Mouse (Mus musculus): Measurements from ENCODE around the gene Lgmn. TPM values are rescaled to one million over a fixed set of nuclear protein-coding genes. Genes with fewer than 3 reads are reported as not detected.
A peak's percentile ranks its signal among the peaks of the same experiment; 100 is the strongest.

Gene Lgmn
- polyA plus RNA-seq, 1 experiment from 2014 or later, result 112 TPM

DNA sequence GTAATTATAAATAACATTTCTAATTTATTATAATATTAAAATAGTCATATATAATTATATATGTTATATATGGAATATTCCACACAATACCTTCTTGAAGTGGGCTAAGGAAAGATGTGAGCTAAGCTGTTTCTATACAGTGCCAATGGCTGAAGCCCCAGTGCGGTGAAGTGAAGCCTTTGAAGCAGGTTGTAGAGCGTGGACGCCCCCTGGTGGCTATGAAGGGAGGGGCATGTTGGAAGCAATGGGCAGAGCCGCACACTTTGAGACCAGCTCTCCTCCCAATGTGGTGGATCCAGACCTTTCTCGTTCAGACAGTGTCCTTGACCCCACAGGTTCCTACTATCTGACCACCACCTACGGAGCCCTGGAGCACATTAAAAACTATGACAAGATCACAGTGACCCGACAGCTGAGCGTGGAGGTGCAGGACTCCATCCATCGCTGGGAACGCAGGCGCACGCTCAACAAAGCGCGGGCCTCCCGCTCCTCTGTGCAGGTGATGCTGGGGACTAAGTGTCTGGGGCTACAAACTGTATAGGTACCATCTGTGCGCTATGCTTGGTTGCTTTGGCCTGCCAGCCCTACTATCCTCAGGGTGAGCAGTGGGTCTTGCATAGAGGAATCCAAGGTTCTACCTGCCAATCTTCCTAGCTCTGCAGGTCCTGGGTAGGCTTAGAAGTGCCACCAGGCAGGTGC is 52.2 kb downstream of the Lgmn start:
- H3K4me1 ChIP-seq (replicated peaks; ENCODE audit: control insufficient read depth, insufficient read depth, low read length), result no peaks in the 10 kb centered on the region
- H3K27me3 ChIP-seq (ENCODE audit: control insufficient read depth, insufficient read depth, low read length), result 0 out of 2 replicates have a peak, but pooled peaks cover 5% of the 10 kb centered on the region
- H3K4me2 ChIP-seq (replicated peaks), result no peak overlapping the region
- ATAC-seq (ENCODE audit: low FRiP score) (peak; percentile 82), DNase-seq (ENCODE audit: low spot score) (peak; percentile 91)
- no peak overlapping the region for H3K4me3 ChIP-seq (replicated peaks; ENCODE audit: low read length)
- no peaks in the 10 kb centered on the region for H3K36me3 ChIP-seq (replicated peaks; ENCODE audit: control insufficient read depth, insufficient read depth)
- H3K9ac ChIP-seq, result no peak overlapping the region
- H3K27ac ChIP-seq, result no peak overlapping the region
- H3K9me3 ChIP-seq (ENCODE audit: control insufficient read depth, low read length), result no peaks in the 10 kb centered on the region
- 54% methylated on average over 16 of the region's 16 CpGs for WGBS

DNA sequence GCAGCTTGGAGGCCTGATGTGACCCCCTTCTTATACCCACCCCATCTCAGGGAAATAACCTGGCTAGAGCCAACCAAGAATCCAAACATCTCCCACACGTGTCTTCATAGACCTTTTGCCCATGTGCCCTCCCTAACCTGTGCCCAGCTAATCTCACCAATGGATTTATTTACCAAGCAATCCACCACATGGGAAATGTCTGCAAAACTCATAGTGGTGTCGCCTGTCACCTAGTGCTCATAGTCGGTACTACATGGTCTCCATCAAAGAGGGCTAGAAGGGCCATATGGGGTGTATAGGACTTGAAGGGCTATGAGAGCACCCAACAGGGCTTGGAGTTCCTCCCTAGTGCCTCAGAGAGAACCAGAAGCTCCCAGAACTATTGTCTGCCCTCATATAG is 54.8 kb downstream of the Lgmn start:
- Histone ChIP-seq H3K4me1 (replicated peaks; ENCODE audit: control insufficient read depth, insufficient read depth, low read length) (no peaks in the 10 kb centered on the region), H3K9ac (no peak overlapping the region), H3K36me3 (replicated peaks; ENCODE audit: control insufficient read depth, insufficient read depth) (no peaks in the 10 kb centered on the region), H3K4me3 (replicated peaks; ENCODE audit: low read length) (no peak overlapping the region), H3K9me3 (ENCODE audit: control insufficient read depth, low read length) (no peaks in the 10 kb centered on the region), H3K27ac (no peak overlapping the region), H3K27me3 (ENCODE audit: control insufficient read depth, insufficient read depth, low read length) (0 out of 2 replicates have a peak, but pooled peaks cover 5% of the 10 kb centered on the region), H3K4me2 (replicated peaks) (no peak overlapping the region)
- WGBS, result 29% methylated on average over 3 of the region's 3 CpGs
- peak; percentile 56; the same call in 1 of the 2 replicates for ATAC-seq (ENCODE audit: low FRiP score)
- DNase-seq (ENCODE audit: low spot score), result peak; percentile 75

DNA sequence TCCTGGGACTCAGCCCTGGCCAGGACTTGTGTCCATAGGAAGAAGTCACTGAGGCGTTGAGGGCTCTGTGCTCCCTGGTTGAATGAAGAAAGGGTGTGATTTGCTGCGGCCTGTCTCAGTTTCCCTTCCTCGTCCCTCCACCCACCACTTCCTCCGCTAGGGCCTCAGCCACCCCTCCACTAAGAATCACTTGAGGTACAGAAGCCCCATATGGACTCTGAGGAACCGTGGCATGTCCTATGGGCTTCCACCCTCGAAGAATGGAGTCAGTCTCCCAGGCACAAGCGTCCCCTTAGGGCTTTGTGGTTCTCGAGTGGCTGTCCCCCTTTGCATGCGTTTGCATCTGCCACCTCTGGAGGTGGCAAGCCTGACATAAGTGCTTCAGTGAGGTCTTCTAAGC is 56.3 kb downstream of the Lgmn start:
- Histone ChIP-seq H3K4me3 (replicated peaks; ENCODE audit: low read length) (no peak overlapping the region), H3K36me3 (replicated peaks; ENCODE audit: control insufficient read depth, insufficient read depth) (no peaks in the 10 kb centered on the region), H3K4me2 (replicated peaks) (no peak overlapping the region), H3K27ac (no peak overlapping the region), H3K27me3 (ENCODE audit: control insufficient read depth, insufficient read depth, low read length) (no peaks in the 10 kb centered on the region), H3K4me1 (replicated peaks; ENCODE audit: control insufficient read depth, insufficient read depth, low read length) (no peaks in the 10 kb centered on the region), H3K9ac (no peak overlapping the region), H3K9me3 (ENCODE audit: control insufficient read depth, low read length) (no peaks in the 10 kb centered on the region)
- ATAC-seq (ENCODE audit: low FRiP score) (no peak), DNase-seq (ENCODE audit: low spot score) (no peak)
- WGBS, result 88% methylated on average over 9 of the region's 9 CpGs

DNA sequence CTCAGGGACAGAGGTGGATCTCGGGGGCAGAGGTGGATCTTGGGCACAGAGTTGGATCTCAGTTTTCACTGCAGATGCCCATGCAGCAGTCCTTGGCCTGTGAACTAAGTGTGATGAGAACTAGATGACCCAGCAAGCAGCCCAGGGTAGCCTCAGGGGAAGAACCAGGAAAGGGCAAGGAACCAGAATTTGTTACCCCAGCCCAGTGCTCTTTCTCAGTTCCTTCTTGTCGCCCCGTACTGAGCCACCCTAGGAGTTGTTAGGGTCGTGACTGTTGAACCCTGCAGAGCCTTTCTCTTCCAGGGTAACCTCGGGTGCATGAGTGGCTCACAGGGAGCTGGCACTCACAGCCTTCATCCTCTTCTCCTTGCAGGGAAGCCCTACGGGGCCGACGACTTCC is 57.4 kb downstream of the Lgmn start:
- H3K27ac ChIP-seq, result no peak overlapping the region
- H3K9ac ChIP-seq, result no peak overlapping the region
- H3K36me3 ChIP-seq (replicated peaks; ENCODE audit: control insufficient read depth, insufficient read depth), result no peaks in the 10 kb centered on the region
- no peak overlapping the region for H3K4me2 ChIP-seq (replicated peaks)
- 84% methylated on average over 8 of the region's 8 CpGs for WGBS
- no peaks in the 10 kb centered on the region for H3K27me3 ChIP-seq (ENCODE audit: control insufficient read depth, insufficient read depth, low read length)
- H3K4me1 ChIP-seq (replicated peaks; ENCODE audit: control insufficient read depth, insufficient read depth, low read length), result no peaks in the 10 kb centered on the region
- no peak for DNase-seq (ENCODE audit: low spot score)
- ATAC-seq (ENCODE audit: low FRiP score), result no peak
- no peak overlapping the region for H3K4me3 ChIP-seq (replicated peaks; ENCODE audit: low read length)
- no peaks in the 10 kb centered on the region for H3K9me3 ChIP-seq (ENCODE audit: control insufficient read depth, low read length)

DNA sequence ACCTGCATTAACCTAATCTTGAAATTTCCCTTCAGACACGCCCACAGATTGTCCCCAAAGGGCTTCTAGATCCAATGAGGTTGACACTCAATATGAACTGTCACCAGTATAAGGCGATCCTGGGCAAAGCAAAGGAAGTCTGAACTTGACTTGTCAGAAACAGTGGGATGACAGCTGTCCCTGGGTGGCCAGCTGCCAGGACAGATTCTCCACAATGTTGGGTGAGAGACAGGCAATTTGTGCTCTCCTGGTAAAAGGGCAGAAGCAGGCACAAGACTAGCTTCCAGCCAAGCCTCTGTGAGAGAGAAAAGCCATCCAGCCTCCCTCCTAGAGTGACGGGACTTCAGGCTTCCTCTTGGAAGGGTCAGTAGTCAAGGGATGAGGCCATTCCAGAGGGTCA is 67.3 kb downstream of the Lgmn start:
- no peak overlapping the region for H3K4me3 ChIP-seq (replicated peaks; ENCODE audit: low read length)
- DNase-seq (ENCODE audit: low spot score), result no peak
- no peak overlapping the region for H3K4me2 ChIP-seq (replicated peaks)
- H3K4me1 ChIP-seq (replicated peaks; ENCODE audit: control insufficient read depth, insufficient read depth, low read length), result no peaks in the 10 kb centered on the region
- no peak for ATAC-seq (ENCODE audit: low FRiP score)
- 83% methylated on average over 3 of the region's 3 CpGs for WGBS
- no peaks in the 10 kb centered on the region for H3K27me3 ChIP-seq (ENCODE audit: control insufficient read depth, insufficient read depth, low read length)
- H3K9ac ChIP-seq, result no peak overlapping the region
- H3K36me3 ChIP-seq (replicated peaks; ENCODE audit: control insufficient read depth, insufficient read depth), result no peaks in the 10 kb centered on the region
- H3K27ac ChIP-seq, result no peak overlapping the region
- no peaks in the 10 kb centered on the region for H3K9me3 ChIP-seq (ENCODE audit: control insufficient read depth, low read length)

DNA sequence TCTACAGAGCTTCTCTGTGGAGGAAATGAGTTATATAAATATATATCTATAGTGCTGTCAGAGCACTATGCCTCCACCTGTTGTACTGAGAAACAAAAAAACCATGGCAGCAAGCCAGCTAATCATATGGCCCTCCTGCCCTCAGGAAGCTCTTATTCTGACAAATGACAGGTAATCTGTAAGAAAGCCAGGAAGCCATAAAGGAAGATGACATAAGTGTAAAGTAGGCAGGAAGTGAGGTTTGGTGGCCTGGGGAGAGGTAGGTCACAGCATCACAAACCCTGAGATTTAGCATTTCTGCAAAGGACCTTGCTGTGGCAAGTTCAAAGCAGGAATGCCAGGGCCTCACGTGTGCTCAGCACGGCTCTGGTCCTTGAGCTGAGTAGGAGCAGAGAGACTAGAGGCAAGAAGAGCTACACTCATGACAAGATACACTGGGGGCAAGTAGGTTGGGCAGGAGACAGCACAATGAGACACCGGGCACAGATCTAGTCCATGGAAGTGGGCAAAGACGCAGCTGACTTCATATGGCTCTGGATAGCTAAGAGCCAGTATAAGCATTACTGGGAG is 68.6 kb downstream of the Lgmn start:
- DNase-seq (ENCODE audit: low spot score), result no peak
- no peaks in the 10 kb centered on the region for H3K36me3 ChIP-seq (replicated peaks; ENCODE audit: control insufficient read depth, insufficient read depth)
- H3K9ac ChIP-seq, result no peak overlapping the region
- no peaks in the 10 kb centered on the region for H3K27me3 ChIP-seq (ENCODE audit: control insufficient read depth, insufficient read depth, low read length)
- no peak for ATAC-seq (ENCODE audit: low FRiP score)
- H3K4me3 ChIP-seq (replicated peaks; ENCODE audit: low read length), result no peak overlapping the region
- 90% methylated on average over 4 of the region's 4 CpGs for WGBS
- no peaks in the 10 kb centered on the region for H3K9me3 ChIP-seq (ENCODE audit: control insufficient read depth, low read length)
- no peak overlapping the region for H3K4me2 ChIP-seq (replicated peaks)
- no peaks in the 10 kb centered on the region for H3K4me1 ChIP-seq (replicated peaks; ENCODE audit: control insufficient read depth, insufficient read depth, low read length)
- no peak overlapping the region for H3K27ac ChIP-seq

DNA sequence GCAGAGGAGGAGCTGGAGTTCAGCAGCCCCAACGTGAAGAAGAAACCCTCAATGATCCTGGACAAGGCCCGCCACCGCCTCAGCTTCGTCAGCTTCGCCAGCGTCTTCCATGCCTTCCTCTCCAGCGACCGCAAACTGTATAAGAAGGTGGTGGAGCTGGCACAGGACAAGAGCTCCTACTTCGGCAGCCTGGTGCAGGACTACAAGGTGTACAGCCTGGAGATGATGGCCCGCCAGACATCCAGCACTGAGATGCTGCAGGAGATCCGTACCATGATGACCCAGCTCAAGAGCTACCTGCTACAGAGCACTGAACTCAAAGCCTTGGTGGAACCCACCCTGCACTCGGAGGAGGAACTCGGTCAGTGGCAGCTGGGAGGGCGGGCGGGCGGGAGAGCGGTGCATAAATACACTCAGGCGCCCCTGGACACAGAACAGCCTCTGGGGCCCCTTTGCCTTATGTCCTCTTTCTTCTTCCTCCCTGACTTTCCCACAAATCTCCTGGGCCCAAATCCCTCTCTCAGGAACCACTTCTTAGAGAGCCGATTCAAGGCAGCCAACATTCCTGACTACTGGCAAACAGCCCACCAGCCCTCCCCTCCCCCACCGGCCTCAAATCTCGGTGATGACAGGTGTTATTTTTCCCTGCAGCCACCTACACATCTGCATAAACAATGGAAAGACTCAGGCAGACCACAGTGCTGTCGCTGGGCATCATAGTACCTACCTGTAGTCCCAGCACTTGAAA is 70.0 kb downstream of the Lgmn start:
- no peaks in the 10 kb centered on the region for H3K4me1 ChIP-seq (replicated peaks; ENCODE audit: control insufficient read depth, insufficient read depth, low read length)
- H3K27me3 ChIP-seq (ENCODE audit: control insufficient read depth, insufficient read depth, low read length), result no peaks in the 10 kb centered on the region
- H3K9ac ChIP-seq, result no peak overlapping the region
- DNase-seq (ENCODE audit: low spot score), result no peak
- 81% methylated on average over 22 of the region's 22 CpGs for WGBS
- no peak overlapping the region for H3K4me2 ChIP-seq (replicated peaks)
- no peak overlapping the region for H3K27ac ChIP-seq
- H3K9me3 ChIP-seq (ENCODE audit: control insufficient read depth, low read length), result no peaks in the 10 kb centered on the region
- ATAC-seq (ENCODE audit: low FRiP score), result no peak
- no peak overlapping the region for H3K4me3 ChIP-seq (replicated peaks; ENCODE audit: low read length)
- H3K36me3 ChIP-seq (replicated peaks; ENCODE audit: control insufficient read depth, insufficient read depth), result no peaks in the 10 kb centered on the region

DNA sequence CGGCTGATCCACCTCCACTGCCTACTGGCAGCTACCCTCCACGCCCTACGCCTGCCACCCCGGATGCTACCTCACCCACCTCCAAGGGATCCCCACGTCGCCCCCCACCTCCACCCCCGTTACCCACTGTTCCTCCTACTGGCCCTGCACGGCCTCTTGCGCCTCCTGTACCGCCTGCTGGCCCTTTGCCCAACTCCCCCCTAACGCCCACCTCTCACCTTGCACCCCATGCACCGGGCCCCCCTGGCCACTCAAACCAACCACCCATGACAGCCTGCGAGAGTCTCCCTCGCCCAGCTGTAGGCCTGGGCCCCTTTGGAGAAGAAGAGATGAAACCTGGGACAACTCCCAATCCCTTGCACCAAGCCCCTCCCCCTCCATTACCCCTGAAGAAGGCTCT is 71.1 kb downstream of the Lgmn start:
- 84% methylated on average over 14 of the region's 14 CpGs for WGBS
- no peaks in the 10 kb centered on the region for H3K9me3 ChIP-seq (ENCODE audit: control insufficient read depth, low read length)
- DNase-seq (ENCODE audit: low spot score) (no peak), ATAC-seq (ENCODE audit: low FRiP score) (no peak)
- no peak overlapping the region for H3K4me3 ChIP-seq (replicated peaks; ENCODE audit: low read length)
- H3K4me1 ChIP-seq (replicated peaks; ENCODE audit: control insufficient read depth, insufficient read depth, low read length), result no peaks in the 10 kb centered on the region
- no peak overlapping the region for H3K4me2 ChIP-seq (replicated peaks)
- H3K9ac ChIP-seq, result no peak overlapping the region
- H3K36me3 ChIP-seq (replicated peaks; ENCODE audit: control insufficient read depth, insufficient read depth), result no peaks in the 10 kb centered on the region
- H3K27me3 ChIP-seq (ENCODE audit: control insufficient read depth, insufficient read depth, low read length), result no peaks in the 10 kb centered on the region
- no peak overlapping the region for H3K27ac ChIP-seq

DNA sequence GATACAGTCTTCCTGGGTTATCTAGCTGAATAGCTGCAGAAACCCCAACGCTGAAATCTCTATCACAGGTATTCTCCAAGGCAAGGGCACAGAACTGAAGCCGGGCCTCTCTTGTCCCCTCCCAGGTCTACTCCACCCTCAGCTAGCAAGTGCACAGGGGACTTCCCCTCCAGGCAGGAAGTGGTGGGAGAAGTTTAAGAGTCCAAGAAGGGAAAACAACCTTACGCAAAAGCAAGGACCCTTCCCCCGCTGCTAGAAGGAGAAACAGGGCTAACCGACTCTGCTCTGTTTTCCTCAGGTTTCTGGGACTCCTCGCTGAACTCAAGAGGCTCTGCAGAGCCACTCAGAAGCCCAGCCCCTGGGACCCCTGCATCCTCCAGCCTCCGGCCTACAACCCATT is 71.5 kb downstream of the Lgmn start:
- 78% methylated on average over 7 of the region's 7 CpGs for WGBS
- Histone ChIP-seq H3K27me3 (ENCODE audit: control insufficient read depth, insufficient read depth, low read length) (no peaks in the 10 kb centered on the region), H3K4me1 (replicated peaks; ENCODE audit: control insufficient read depth, insufficient read depth, low read length) (no peaks in the 10 kb centered on the region), H3K9me3 (ENCODE audit: control insufficient read depth, low read length) (no peaks in the 10 kb centered on the region), H3K9ac (no peak overlapping the region), H3K4me3 (replicated peaks; ENCODE audit: low read length) (no peak overlapping the region), H3K4me2 (replicated peaks) (no peak overlapping the region), H3K36me3 (replicated peaks; ENCODE audit: control insufficient read depth, insufficient read depth) (no peaks in the 10 kb centered on the region), H3K27ac (no peak overlapping the region)
- ATAC-seq (ENCODE audit: low FRiP score), result no peak
- no peak for DNase-seq (ENCODE audit: low spot score)
